Mouse (Mus musculus): ENCODE measurements around the gene Hoxb13. TPM values are rescaled to one million over a fixed set of nuclear protein-coding genes. Genes with fewer than 3 reads are reported as not detected.

Gene Hoxb13
- polyA plus RNA-seq, 1 experiment from 2014 or later, result not detected

DNA sequence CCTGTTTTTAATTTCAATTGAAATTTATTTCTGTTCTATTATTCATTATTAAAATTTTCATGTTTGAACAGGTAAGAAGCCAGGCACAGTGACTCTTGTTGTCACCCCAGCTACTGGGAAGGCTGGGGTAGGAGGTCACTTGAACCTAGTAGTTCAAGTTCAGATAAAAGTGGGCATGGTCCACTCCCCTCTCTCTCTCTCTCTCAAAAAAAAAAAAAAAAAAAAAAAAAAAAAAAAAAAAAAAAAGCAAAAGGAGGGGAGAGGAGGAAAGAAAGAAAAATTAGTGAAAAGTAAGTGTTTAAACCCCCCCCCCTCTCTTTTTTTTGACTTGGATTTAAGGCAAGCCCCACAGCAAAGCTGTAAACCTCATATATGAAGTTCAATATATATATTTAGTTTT is 9.9 kb upstream of the Hoxb13 start:
- no peak overlapping the region for H3K4me3 ChIP-seq (ENCODE audit: low read depth, low read length)
- H3K4me2 ChIP-seq (replicated peaks; ENCODE audit: low read depth, low read length), result no peak overlapping the region
- no peak for DNase-seq (ENCODE audit: low spot score)
- ATAC-seq, result no peak
- TF ChIP-seq CTCF (IDR thresholded peaks at IDR 0.05), result no peak
- no peak overlapping the region for H3K9ac ChIP-seq (replicated peaks; ENCODE audit: low read depth)
- no peaks in the 10 kb centered on the region for H3K9me3 ChIP-seq (ENCODE audit: low read length)
- no peaks in the 10 kb centered on the region for H3K4me1 ChIP-seq (ENCODE audit: insufficient read depth, low read depth, low read length)
- peaks cover 88% of the 10 kb centered on the region for H3K27me3 ChIP-seq (replicated peaks; ENCODE audit: insufficient read depth, low read length)
- no peaks in the 10 kb centered on the region for H3K36me3 ChIP-seq (ENCODE audit: insufficient read depth, low read length)
- no peak overlapping the region for H3K27ac ChIP-seq (ENCODE audit: low read length)

DNA sequence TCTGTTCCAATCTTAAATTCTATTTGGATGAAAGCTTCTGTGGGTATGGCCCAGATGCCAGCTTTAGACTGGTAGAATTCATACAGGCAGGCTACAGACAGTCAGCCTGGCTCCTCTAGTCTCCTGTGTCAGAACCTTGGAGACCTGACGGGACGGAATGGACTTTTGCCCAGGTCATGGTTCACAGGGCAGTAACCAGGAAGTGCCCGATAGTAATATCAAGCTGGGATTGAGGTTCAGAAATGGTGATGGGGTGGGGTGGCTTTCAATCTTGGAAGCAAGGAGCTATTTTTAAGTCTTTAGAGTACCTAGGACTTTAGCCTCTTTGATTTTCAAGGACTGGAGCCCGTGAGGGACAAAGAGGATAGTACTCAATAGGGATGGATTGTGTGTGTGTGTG is 6.8 kb upstream of the Hoxb13 start:
- H3K9me3 ChIP-seq (ENCODE audit: low read length), result no peaks in the 10 kb centered on the region
- ATAC-seq (no peak), DNase-seq (ENCODE audit: low spot score) (no peak)
- no peaks in the 10 kb centered on the region for H3K4me1 ChIP-seq (ENCODE audit: insufficient read depth, low read depth, low read length)
- H3K36me3 ChIP-seq (ENCODE audit: insufficient read depth, low read length), result no peaks in the 10 kb centered on the region
- no peak overlapping the region for H3K27ac ChIP-seq (ENCODE audit: low read length)
- H3K4me2 ChIP-seq (replicated peaks; ENCODE audit: low read depth, low read length), result no peak overlapping the region
- H3K27me3 ChIP-seq (replicated peaks; ENCODE audit: insufficient read depth, low read length), result peaks cover 90% of the 10 kb centered on the region
- TF ChIP-seq CTCF (IDR thresholded peaks at IDR 0.05) (no peak), EP300 (IDR thresholded peaks at IDR 0.05) (no peak)
- 11% methylated on average over 4 of the region's 4 CpGs for WGBS
- H3K9ac ChIP-seq (replicated peaks; ENCODE audit: low read depth), result no peak overlapping the region
- H3K4me3 ChIP-seq (ENCODE audit: low read depth, low read length), result no peak overlapping the region

DNA sequence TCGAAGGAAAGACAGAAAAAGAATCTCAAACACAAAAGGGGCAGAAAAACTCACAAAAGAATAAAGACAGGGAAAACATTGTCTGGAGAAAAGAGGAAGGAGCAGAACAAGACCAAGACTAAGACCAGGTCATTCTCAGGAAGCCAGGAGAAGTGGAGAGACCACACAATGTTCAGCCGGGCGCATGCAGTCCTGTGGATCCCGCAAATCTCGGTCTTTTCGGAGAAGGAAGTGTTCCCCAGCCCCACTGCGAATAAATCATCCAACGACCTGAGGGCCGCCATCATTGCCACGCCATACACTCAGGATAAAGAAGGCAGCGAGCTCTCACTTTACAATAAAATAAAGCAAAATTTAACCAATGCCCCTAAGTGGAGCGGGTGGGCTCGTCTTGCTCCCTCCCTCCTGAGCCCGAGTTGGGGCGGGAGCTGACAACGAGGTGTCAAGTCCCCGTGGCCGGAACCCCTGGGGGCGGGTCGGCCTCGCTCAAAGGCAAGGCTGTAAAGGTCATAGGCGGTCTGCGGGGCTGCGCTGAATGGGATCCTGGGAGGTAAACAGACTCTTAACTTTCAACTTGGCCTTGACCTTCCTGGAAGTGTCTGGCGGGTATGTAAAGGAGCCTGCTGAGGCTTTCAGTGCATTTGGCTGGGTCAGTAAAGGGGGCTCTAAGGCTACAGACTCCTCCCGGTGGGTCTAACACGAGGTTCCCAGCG is 4.2 kb upstream of the Hoxb13 start:
- DNase-seq (ENCODE audit: low spot score), result no peak
- no peaks in the 10 kb centered on the region for H3K4me1 ChIP-seq (ENCODE audit: insufficient read depth, low read depth, low read length)
- no peaks in the 10 kb centered on the region for H3K36me3 ChIP-seq (ENCODE audit: insufficient read depth, low read length)
- no peak overlapping the region for H3K4me2 ChIP-seq (replicated peaks; ENCODE audit: low read depth, low read length)
- no peak overlapping the region for H3K4me3 ChIP-seq (ENCODE audit: low read depth, low read length)
- H3K9ac ChIP-seq (replicated peaks; ENCODE audit: low read depth), result no peak overlapping the region
- TF ChIP-seq CTCF (IDR thresholded peaks at IDR 0.05), result no peak
- ATAC-seq, result no peak
- H3K27ac ChIP-seq (ENCODE audit: low read length), result no peak overlapping the region
- H3K27me3 ChIP-seq (replicated peaks; ENCODE audit: insufficient read depth, low read length), result peaks cover 92% of the 10 kb centered on the region
- no peaks in the 10 kb centered on the region for H3K9me3 ChIP-seq (ENCODE audit: low read length)
- WGBS, result 2% methylated on average over 28 of the region's 28 CpGs

DNA sequence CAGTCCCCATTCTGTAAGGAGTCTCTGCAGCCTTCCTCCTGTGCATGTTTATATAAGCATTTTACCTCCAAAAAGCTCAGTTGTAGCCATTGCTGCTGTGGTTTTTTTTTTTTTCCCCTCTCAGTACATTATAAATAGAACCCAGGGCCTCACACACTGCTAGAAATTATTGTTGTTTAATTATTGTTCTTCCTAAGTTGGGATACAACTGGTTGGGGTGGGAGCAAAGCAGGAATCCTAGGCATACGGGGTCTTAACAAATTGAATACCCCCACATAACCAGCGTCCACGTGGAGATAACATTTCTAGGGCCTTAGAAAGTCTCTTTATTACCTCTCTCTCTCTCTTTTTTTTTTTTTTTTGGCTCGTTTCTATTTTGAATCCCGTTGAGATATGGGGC is 3.0 kb upstream of the Hoxb13 start:
- no peak for ATAC-seq
- TF ChIP-seq EP300 (IDR thresholded peaks at IDR 0.05) (no peak), CTCF (IDR thresholded peaks at IDR 0.05) (no peak)
- H3K4me3 ChIP-seq (ENCODE audit: low read depth, low read length), result no peak overlapping the region
- no peaks in the 10 kb centered on the region for H3K36me3 ChIP-seq (ENCODE audit: insufficient read depth, low read length)
- H3K4me2 ChIP-seq (replicated peaks; ENCODE audit: low read depth, low read length), result no peak overlapping the region
- no peak overlapping the region for H3K27ac ChIP-seq (ENCODE audit: low read length)
- WGBS, result 9% methylated on average over 5 of the region's 5 CpGs
- H3K4me1 ChIP-seq (ENCODE audit: insufficient read depth, low read depth, low read length), result no peaks in the 10 kb centered on the region
- H3K9me3 ChIP-seq (ENCODE audit: low read length), result no peaks in the 10 kb centered on the region
- H3K9ac ChIP-seq (replicated peaks; ENCODE audit: low read depth), result no peak overlapping the region
- DNase-seq (ENCODE audit: low spot score), result no peak
- H3K27me3 ChIP-seq (replicated peaks; ENCODE audit: insufficient read depth, low read length), result peaks cover 94% of the 10 kb centered on the region

DNA sequence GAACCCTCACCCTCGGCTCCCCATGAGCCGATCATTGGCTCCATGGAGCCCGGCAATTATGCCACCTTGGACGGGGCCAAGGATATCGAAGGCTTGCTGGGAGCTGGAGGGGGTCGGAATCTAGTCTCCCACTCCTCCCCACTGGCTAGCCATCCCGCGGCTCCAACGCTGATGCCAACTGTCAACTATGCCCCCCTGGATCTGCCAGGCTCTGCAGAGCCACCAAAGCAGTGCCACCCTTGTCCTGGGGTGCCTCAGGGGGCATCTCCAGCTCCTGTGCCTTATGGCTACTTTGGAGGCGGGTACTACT is 240 bp downstream of the Hoxb13 start:
- Histone ChIP-seq H3K27ac (ENCODE audit: low read length) (no peak overlapping the region), H3K4me1 (ENCODE audit: insufficient read depth, low read depth, low read length) (no peaks in the 10 kb centered on the region), H3K4me3 (ENCODE audit: low read depth, low read length) (peak overlapping the region; percentile 11; the same call in 1 of the 2 replicates), H3K27me3 (replicated peaks; ENCODE audit: insufficient read depth, low read length) (peaks cover 94% of the 10 kb centered on the region), H3K9ac (replicated peaks; ENCODE audit: low read depth) (no peak overlapping the region), H3K9me3 (ENCODE audit: low read length) (no peaks in the 10 kb centered on the region), H3K36me3 (ENCODE audit: insufficient read depth, low read length) (no peaks in the 10 kb centered on the region), H3K4me2 (replicated peaks; ENCODE audit: low read depth, low read length) (no peak overlapping the region)
- TF ChIP-seq CTCF (IDR thresholded peaks at IDR 0.05) (no peak), EP300 (IDR thresholded peaks at IDR 0.05) (no peak)
- ATAC-seq (no peak), DNase-seq (ENCODE audit: low spot score) (no peak)
- 2% methylated on average over 9 of the region's 10 CpGs for WGBS

DNA sequence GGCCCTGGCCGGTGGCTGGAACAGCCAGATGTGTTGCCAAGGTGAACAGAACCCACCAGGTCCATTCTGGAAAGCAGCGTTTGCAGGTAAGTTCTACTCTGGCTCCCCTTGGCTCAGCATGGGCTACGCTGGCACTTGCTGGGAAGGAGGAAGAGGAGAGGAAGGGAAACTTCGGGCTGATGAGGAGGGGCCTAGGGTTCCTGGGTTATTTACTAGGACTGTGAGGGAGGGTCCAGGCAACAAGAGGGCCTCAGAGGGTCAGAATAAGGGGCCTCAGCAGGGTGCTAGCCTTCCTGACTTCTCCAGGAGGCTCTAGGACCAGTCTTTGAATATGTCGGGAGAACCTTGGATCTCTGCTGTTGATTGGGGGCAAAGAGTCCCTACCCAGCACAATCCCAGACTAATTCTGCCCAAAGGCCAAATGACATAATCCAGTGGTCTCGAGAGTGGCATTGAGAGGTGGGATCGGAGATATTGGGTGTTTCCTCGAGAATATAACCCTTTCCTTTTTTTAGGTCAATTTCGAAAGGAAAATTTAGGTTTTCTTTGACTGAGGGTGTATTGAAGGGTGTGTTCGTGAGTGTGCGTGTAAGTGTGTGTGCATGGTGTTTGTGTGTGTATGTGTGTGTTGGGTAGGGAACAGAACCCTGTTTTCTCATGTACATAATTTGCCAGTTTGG is 985 bp downstream of the Hoxb13 start:
- Histone ChIP-seq H3K27ac (ENCODE audit: low read length) (no peak overlapping the region), H3K4me2 (replicated peaks; ENCODE audit: low read depth, low read length) (no peak overlapping the region), H3K27me3 (replicated peaks; ENCODE audit: insufficient read depth, low read length) (peaks cover 96% of the 10 kb centered on the region), H3K36me3 (ENCODE audit: insufficient read depth, low read length) (no peaks in the 10 kb centered on the region), H3K9me3 (ENCODE audit: low read length) (no peaks in the 10 kb centered on the region), H3K4me1 (ENCODE audit: insufficient read depth, low read depth, low read length) (no peaks in the 10 kb centered on the region), H3K4me3 (ENCODE audit: low read depth, low read length) (no peak overlapping the region), H3K9ac (replicated peaks; ENCODE audit: low read depth) (no peak overlapping the region)
- no peak for ATAC-seq
- no peak for DNase-seq (ENCODE audit: low spot score)
- TF ChIP-seq EP300 (IDR thresholded peaks at IDR 0.05), result no peak
- TF ChIP-seq CTCF (IDR thresholded peaks at IDR 0.05), result no peak
- 11% methylated on average over 11 of the region's 11 CpGs for WGBS

Measured in lung, postnatal 0 days (tissue).